Mouse (Mus musculus) lung, embryonic 14.5 days (tissue): ENCODE results near the gene Nsun2. TPM values are rescaled to one million over a fixed set of nuclear protein-coding genes. Genes with fewer than 3 reads are reported as not detected.
"Not testable (repeated sequence)": the region's sequence is repeated elsewhere in the genome, so short reads cannot be mapped to it uniquely, and the experiment has no call there.

Experiments
- ATAC-seq: fragments of 200-750 bp; cut with Nextera tagmentation; 2 replicates; pipeline ENCODE4 v1.8.0; 2017; ENCODE audit warnings: mild to moderate bottlenecking, moderate TSS enrichment, moderate library complexity; ENCODE audit not compliant: insufficient read depth
- DNase-seq: peaks from one replicate; pipeline ENCODE4 v3.0.0-alpha.2; 2015
- H3K27ac ChIP-seq: fragments of 300-500 bp; sonication (generic); 2 replicates; pipeline ENCODE4 v1.5.1; 2014; ENCODE audit warnings: low read depth, mild to moderate bottlenecking, moderate library complexity
- H3K27me3 ChIP-seq: fragments of 300-500 bp; sonication (generic); 2 replicates; pipeline ENCODE4 v1.6.1; 2014; ENCODE audit warnings: low read length, control low read depth; ENCODE audit not compliant: insufficient read depth
- H3K36me3 ChIP-seq: fragments of 300-500 bp; sonication (generic); 2 replicates; pipeline ENCODE4 v1.6.1; 2014; ENCODE audit warnings: control low read depth; ENCODE audit not compliant: insufficient read depth
- H3K4me1 ChIP-seq: fragments of 300-500 bp; sonication (generic); 2 replicates; pipeline ENCODE4 v1.6.1; 2014; ENCODE audit warnings: antibody characterized with exemption, control low read depth; ENCODE audit not compliant: insufficient read depth
- H3K4me2 ChIP-seq: fragments of 300-500 bp; sonication (generic); 2 replicates; pipeline ENCODE4 v1.6.1; 2014; ENCODE audit warnings: mild to moderate bottlenecking
- H3K4me3 ChIP-seq: fragments of 300-500 bp; sonication (generic); 2 replicates; pipeline ENCODE4 v1.5.1; 2014; ENCODE audit warnings: low read depth, low read length
- H3K9ac ChIP-seq: fragments of 300-500 bp; sonication (generic); 2 replicates; pipeline ENCODE4 v1.6.1; 2014
- H3K9me3 ChIP-seq: fragments of 300-500 bp; sonication (generic); 2 replicates; pipeline ENCODE4 v1.6.1; 2016; ENCODE audit warnings: low read depth, low read length, control low read depth
- CTCF ChIP-seq: IDR thresholded peaks from 2 replicates; pipeline ENCODE4 v1.5.1; 2016; ENCODE audit warnings: antibody characterized with exemption, low read depth
- WGBS: fragments of 180-500 bp; shearing (Covaris S2); extraction: QIAGEN DNeasy Blood & Tissue Kit; methylation state at CpG from one replicate; pipeline ENCODE4 v1.1.7; 2014; 5-methylcytosine and 5-hydroxymethylcytosine counted together
- polyA plus RNA-seq: library from polyadenylated mRNA; unstranded; fragments of >200 nt; fragmentation: Nextera tagmentation; extraction: Ambion mirVana; gene quantifications from 2 replicates; pipeline ENCODE4 v1.2.1, GENCODE M21; 2014

The Nsun2 gene
- polyA plus RNA-seq, 1 experiment from 2014 or later, result 130 TPM

- Histone ChIP-seq H3K4me2 (no peak overlapping the region), H3K9me3 (no peaks in the 10 kb centered on the region), H3K27me3 (no peaks in the 10 kb centered on the region), H3K4me1 (no peaks in the 10 kb centered on the region), H3K27ac (no peak overlapping the region), H3K4me3 (no peak overlapping the region), H3K36me3 (no peaks in the 10 kb centered on the region), H3K9ac (no peak overlapping the region)
- ATAC-seq (no peak), DNase-seq (no peak)
- no peak for TF ChIP-seq CTCF
- WGBS, result 60% methylated on average over 3 of the region's 3 CpGs
These were observed 30.4 kb downstream of the Nsun2 start for GRCm38 (mm10) chr13:69563905-69564304.

- Histone ChIP-seq H3K4me2 (no peak overlapping the region), H3K27ac (no peak overlapping the region), H3K9me3 (no peaks in the 10 kb centered on the region), H3K36me3 (no peaks in the 10 kb centered on the region), H3K4me1 (no peaks in the 10 kb centered on the region), H3K4me3 (no peak overlapping the region), H3K27me3 (no peaks in the 10 kb centered on the region), H3K9ac (no peak overlapping the region)
- DNase-seq (no peak), ATAC-seq (no peak)
- TF ChIP-seq CTCF, result no peak
These were observed 31.0 kb downstream of the Nsun2 start for GRCm38 (mm10) chr13:69564573-69564972.

- H3K27me3 ChIP-seq, H3K36me3 ChIP-seq, ATAC-seq, H3K4me3 ChIP-seq, H3K27ac ChIP-seq, H3K9me3 ChIP-seq, H3K4me1 ChIP-seq, H3K4me2 ChIP-seq, H3K9ac ChIP-seq, DNase-seq: not testable (repeated sequence)
- 85% methylated on average over 4 of the region's 4 CpGs for WGBS
These were observed 31.9 kb downstream of the Nsun2 start for GRCm38 (mm10) chr13:69565401-69565800.

GRCm38 (mm10) chr13:69569201-69569600 lies 35.7 kb downstream of the Nsun2 start:
- no peak for TF ChIP-seq CTCF
- Histone ChIP-seq H3K4me3 (no peak overlapping the region), H3K9ac (no peak overlapping the region), H3K27ac (no peak overlapping the region), H3K9me3 (no peaks in the 10 kb centered on the region), H3K4me2 (no peak overlapping the region), H3K36me3 (no peaks in the 10 kb centered on the region), H3K4me1 (no peaks in the 10 kb centered on the region), H3K27me3 (no peaks in the 10 kb centered on the region)
- WGBS, result 82% methylated on average over 9 of the region's 9 CpGs
- DNase-seq (no peak), ATAC-seq (no peak)

GRCm38 (mm10) chr13:69572594-69572993 lies 39.0 kb downstream of the Nsun2 start:
- Histone ChIP-seq H3K27me3 (no peaks in the 10 kb centered on the region), H3K36me3 (no peaks in the 10 kb centered on the region), H3K9ac (no peak overlapping the region), H3K4me2 (no peak overlapping the region), H3K9me3 (no peaks in the 10 kb centered on the region), H3K4me3 (no peak overlapping the region), H3K27ac (no peak overlapping the region), H3K4me1 (no peaks in the 10 kb centered on the region)
- TF ChIP-seq CTCF, result no peak
- DNase-seq, result no peak
- ATAC-seq, result no peak
- 88% methylated on average over 3 of the region's 3 CpGs for WGBS

- DNase-seq (no peak), ATAC-seq (no peak)
- WGBS, result 58% methylated on average over 11 of the region's 11 CpGs
- Histone ChIP-seq H3K4me1 (no peaks in the 10 kb centered on the region), H3K36me3 (no peaks in the 10 kb centered on the region), H3K27me3 (no peaks in the 10 kb centered on the region), H3K9me3 (no peaks in the 10 kb centered on the region), H3K4me3 (no peak overlapping the region), H3K4me2 (no peak overlapping the region), H3K9ac (no peak overlapping the region), H3K27ac (no peak overlapping the region)
- no peak for TF ChIP-seq CTCF
These were observed 43.1 kb downstream of the Nsun2 start for GRCm38 (mm10) chr13:69576676-69577075.

- no peak overlapping the region for H3K27ac ChIP-seq
- H3K9ac ChIP-seq, result no peak overlapping the region
- ATAC-seq (no peak), DNase-seq (no peak)
- H3K4me2 ChIP-seq, result no peak overlapping the region
- no peak for TF ChIP-seq CTCF
- no peak overlapping the region for H3K4me3 ChIP-seq
- 79% methylated on average over 16 of the region's 16 CpGs for WGBS
- no peaks in the 10 kb centered on the region for H3K27me3 ChIP-seq
- no peaks in the 10 kb centered on the region for H3K4me1 ChIP-seq
- no peaks in the 10 kb centered on the region for H3K9me3 ChIP-seq
- no peaks in the 10 kb centered on the region for H3K36me3 ChIP-seq
These were observed 43.8 kb downstream of the Nsun2 start for GRCm38 (mm10) chr13:69577181-69577834.

- no peak overlapping the region for H3K9ac ChIP-seq
- H3K27me3 ChIP-seq, result no peaks in the 10 kb centered on the region
- no peaks in the 10 kb centered on the region for H3K36me3 ChIP-seq
- H3K4me3 ChIP-seq, result no peak overlapping the region
- 81% methylated on average over 6 of the region's 6 CpGs for WGBS
- no peak overlapping the region for H3K27ac ChIP-seq
- ATAC-seq (no peak), DNase-seq (no peak)
- H3K4me2 ChIP-seq, result no peak overlapping the region
- no peak for TF ChIP-seq CTCF
- H3K4me1 ChIP-seq, result no peaks in the 10 kb centered on the region
- H3K9me3 ChIP-seq, result no peaks in the 10 kb centered on the region
These were observed 48.9 kb downstream of the Nsun2 start for GRCm38 (mm10) chr13:69582411-69582810.
